8 mouse cellular contexts compared by ENCODE assay signal in the genomic region with DNA sequence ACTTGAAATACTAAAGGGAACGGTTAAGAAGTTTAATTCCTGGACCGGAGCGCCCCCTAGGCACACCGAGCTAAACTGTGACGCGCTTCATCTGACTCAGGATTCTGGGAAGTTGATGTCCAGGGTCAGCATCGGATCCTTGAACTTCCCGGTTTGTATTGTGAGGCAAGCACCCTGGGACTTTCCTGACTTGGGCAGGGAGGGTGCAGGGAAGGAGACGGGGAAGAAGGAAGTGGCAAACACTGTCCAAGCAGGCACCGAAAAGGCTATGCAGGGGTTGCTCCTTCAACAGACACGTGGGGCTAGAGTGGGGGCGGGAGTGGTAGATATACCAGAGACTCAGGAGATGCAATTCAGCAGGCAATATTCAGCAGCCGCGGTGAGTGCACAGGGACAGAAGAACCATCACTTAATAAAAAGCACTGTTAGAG.
DNase-seq lines count a peak whose midpoint lies in the region; ATAC-seq and TF ChIP-seq lines count a peak whose summit lies in the region.

No protein-coding gene starts in this region.

- no peak overlapping the region for H3K27ac ChIP-seq in CH12.LX (ENCODE audit: insufficient read depth, low read depth)
- no peak overlapping the region for H3K27ac ChIP-seq in forebrain, embryonic 12.5 days
- H3K27ac ChIP-seq in heart, embryonic 16.5 days (ENCODE audit: low read length) = no peak overlapping the region
- peak overlapping the region; percentile 94 for H3K27ac ChIP-seq in liver, embryonic 14.5 days
- no peak overlapping the region for H3K27ac ChIP-seq in thymus, adult 2 months (ENCODE audit: control insufficient read depth, insufficient read depth, low read length)

- in situ Hi-C loops in CH12.LX (cut with MboI; ENCODE audit: low pct_ligation_motif_present, low pct_unique_long_range_greater_than_20kb, low sequenced_read_pairs) = loop anchor here (10.0 kb wide), 2 partner anchors 92 to 138 kb away; a partner anchor contains a TSS

- no peaks in the 10 kb centered on the region for H3K79me2 ChIP-seq in CH12.LX (replicated peaks; ENCODE audit: control insufficient read depth, extremely low read depth, insufficient read depth, poor library complexity, severe bottlenecking)

- no peaks in the 10 kb centered on the region for H3K27me3 ChIP-seq in CH12.LX (replicated peaks)
- H3K27me3 ChIP-seq in forebrain, embryonic 12.5 days = no peaks in the 10 kb centered on the region
- H3K27me3 ChIP-seq in heart, embryonic 16.5 days (ENCODE audit: control insufficient read depth, insufficient read depth, low read length) = no peaks in the 10 kb centered on the region
- no peaks in the 10 kb centered on the region for H3K27me3 ChIP-seq in liver, embryonic 14.5 days (ENCODE audit: control insufficient read depth, insufficient read depth, low read length)
- H3K27me3 ChIP-seq in thymus, adult 2 months (ENCODE audit: control insufficient read depth, insufficient read depth, low read length) = no peaks in the 10 kb centered on the region

- dilution Hi-C loops in CH12.LX (cut with MboI; ENCODE audit: extremely low pct_ligation_motif_present, extremely low pct_unique_long_range_greater_than_20kb, low sequenced_read_pairs) = no loop called here

- no peaks in the 10 kb centered on the region for H3K4me1 ChIP-seq in CH12.LX (ENCODE audit: control insufficient read depth in 1 of 2, insufficient read depth in 2 of 2)
- H3K4me1 ChIP-seq in forebrain, embryonic 12.5 days = peaks cover 3% of the 10 kb centered on the region; the same call in 1 of the 2 replicates
- H3K4me1 ChIP-seq in heart, embryonic 16.5 days (ENCODE audit: control insufficient read depth, insufficient read depth, low read length) = peaks cover 10% of the 10 kb centered on the region
- H3K4me1 ChIP-seq in liver, embryonic 14.5 days (replicated peaks; ENCODE audit: control insufficient read depth in 2 of 2, insufficient read depth in 2 of 2, low read length in 1 of 2) = peaks cover 41 to 52% of the 10 kb centered on the region in 2 experiments
- peaks cover 8% of the 10 kb centered on the region for H3K4me1 ChIP-seq in thymus, adult 2 months (replicated peaks; ENCODE audit: control insufficient read depth, insufficient read depth, low read length)

- peak; percentile 54 for TF ChIP-seq RAD21 in CH12.LX (IDR thresholded peaks at IDR 0.05; ENCODE audit: low read depth, low read length)

- H3K4me3 ChIP-seq in CH12.LX (replicated peaks in 1 of 3; ENCODE audit: low read depth in 2 of 3, low read length in 2 of 3, poor library complexity in 1 of 3) = no peak overlapping the region
- H3K4me3 ChIP-seq in forebrain, embryonic 12.5 days (replicated peaks) = no peak overlapping the region
- peak overlapping the region; percentile 37 for H3K4me3 ChIP-seq in heart, embryonic 16.5 days (ENCODE audit: low read length)
- H3K4me3 ChIP-seq in liver, embryonic 14.5 days (ENCODE audit: insufficient read depth in 1 of 2, low read depth in 2 of 2, low read length in 2 of 2) = peak overlapping the region; percentile 20 to 49; a peak in 2 of 4 replicates
- no peak overlapping the region for H3K4me3 ChIP-seq in thymus, adult 2 months (ENCODE audit: control insufficient read depth, insufficient read depth, low read length)

- H3K9me3 ChIP-seq in CH12.LX (replicated peaks; ENCODE audit: low read length) = no peaks in the 10 kb centered on the region
- no peaks in the 10 kb centered on the region; the same call in 1 of the 2 replicates for H3K9me3 ChIP-seq in forebrain, embryonic 12.5 days
- no peaks in the 10 kb centered on the region for H3K9me3 ChIP-seq in heart, embryonic 16.5 days (replicated peaks; ENCODE audit: control insufficient read depth, low read length)
- no peaks in the 10 kb centered on the region for H3K9me3 ChIP-seq in liver, embryonic 14.5 days (ENCODE audit: control insufficient read depth, low read length)

- H3K4me2 ChIP-seq in CH12.LX (ENCODE audit: insufficient read depth, low read depth, poor library complexity, severe bottlenecking) = peak overlapping the region; percentile 72; the same call in 1 of the 2 replicates
- H3K4me2 ChIP-seq in forebrain, embryonic 12.5 days = peak overlapping the region; percentile 30
- peak overlapping the region; percentile 63 for H3K4me2 ChIP-seq in heart, embryonic 16.5 days (ENCODE audit: low read depth, low read length)
- H3K4me2 ChIP-seq in liver, embryonic 14.5 days (ENCODE audit: low read depth) = peak overlapping the region; percentile 64

- 16% methylated on average over 14 of the region's 14 CpGs for WGBS in forebrain, embryonic 12.5 days
- WGBS in heart, embryonic 16.5 days = 14% methylated on average over 14 of the region's 14 CpGs
- WGBS in liver, embryonic 14.5 days (ENCODE audit: insufficient replicate concordance) = 4% methylated on average over 14 of the region's 14 CpGs
- 8% methylated on average over 14 of the region's 14 CpGs for WGBS in thymus, adult 2 months

- peak; percentile 28 for DNase-seq in CH12.LX (ENCODE audit: extremely low read depth)
- peak; percentile 59 for DNase-seq in c-Kit-positive CD71-positive TER-119-negative erythroid progenitor cells, embryonic 14.5 days (ENCODE audit: low read depth)
- peak; percentile 84 to 88 for DNase-seq in kidney, postnatal 4 days
- DNase-seq in liver, embryonic 14.5 days (ENCODE audit: low read depth in 3 of 3, low spot score in 3 of 3) = peak; percentile 66 to 75 (median 70)
- peak; percentile 49 for DNase-seq in ovary, postnatal 10 days (ENCODE audit: low spot score)
- peak; percentile 33 for DNase-seq in thymus, adult 2 months

- peak; percentile 20 to 70; a peak in 2 of 4 replicates for TF ChIP-seq CTCF in CH12.LX (conservative IDR thresholded peaks at IDR 0.05 in 1 of 2, IDR thresholded peaks at IDR 0.05 in 1 of 2; ENCODE audit: low read depth in 2 of 2, low read length in 2 of 2)
- TF ChIP-seq CTCF in liver, embryonic 14.5 days (IDR thresholded peaks at IDR 0.05; ENCODE audit: low read depth) = peak; percentile 90
- no peak for TF ChIP-seq CTCF in thymus, adult 2 months (IDR thresholded peaks at IDR 0.05; ENCODE audit: borderline replicate concordance, control insufficient read depth, extremely low read depth, insufficient read depth, low read length, poor library complexity)

- no peak for TF ChIP-seq POLR2A in CH12.LX (IDR thresholded peaks at IDR 0.05; ENCODE audit: low read depth, low read length)
- no peak for TF ChIP-seq POLR2A in thymus, adult 2 months (IDR thresholded peaks at IDR 0.05; ENCODE audit: control insufficient read depth, extremely low read depth, insufficient read depth, low read length, poor library complexity)

- no peaks in the 10 kb centered on the region for H3K36me3 ChIP-seq in CH12.LX (replicated peaks in 1 of 2; ENCODE audit: control insufficient read depth in 1 of 2, insufficient read depth in 1 of 2, low read length in 1 of 2)
- no peaks in the 10 kb centered on the region for H3K36me3 ChIP-seq in forebrain, embryonic 12.5 days (replicated peaks)
- H3K36me3 ChIP-seq in heart, embryonic 16.5 days (ENCODE audit: control insufficient read depth, insufficient read depth) = no peaks in the 10 kb centered on the region
- no peaks in the 10 kb centered on the region for H3K36me3 ChIP-seq in liver, embryonic 14.5 days (replicated peaks; ENCODE audit: control insufficient read depth, insufficient read depth, low read depth)
- H3K36me3 ChIP-seq in thymus, adult 2 months (ENCODE audit: control insufficient read depth, insufficient read depth, low read length) = no peaks in the 10 kb centered on the region

- ATAC-seq in forebrain, embryonic 12.5 days (ENCODE audit: low FRiP score) = no peak
- ATAC-seq in heart, embryonic 16.5 days (replicated peaks; ENCODE audit: extremely low read depth, insufficient read depth, low FRiP score) = peak; percentile 35; the same call in 1 of the 2 replicates
- ATAC-seq in liver, embryonic 14.5 days (ENCODE audit: insufficient read depth) = no peak; the same call in 1 of the 2 replicates

- H3K9ac ChIP-seq in CH12.LX (ENCODE audit: insufficient read depth, low read depth) = no peak overlapping the region
- no peak overlapping the region for H3K9ac ChIP-seq in forebrain, embryonic 12.5 days
- H3K9ac ChIP-seq in heart, embryonic 16.5 days (ENCODE audit: low read length) = no peak overlapping the region
- H3K9ac ChIP-seq in liver, embryonic 14.5 days (replicated peaks) = peak overlapping the region; percentile 61

- TF ChIP-seq EP300 in CH12.LX (IDR thresholded peaks at IDR 0.05; ENCODE audit: low read length) = no peak
- TF ChIP-seq EP300 in liver, embryonic 14.5 days (IDR thresholded peaks at IDR 0.05; ENCODE audit: low read depth) = 0 out of 2 replicates have a peak, but pooled peaks have one; percentile 36

TF ChIP-seq in CH12.LX, 34 proteins besides CTCF, POLR2A, EP300 and RAD21:
- TF ChIP-seq SMC3 (IDR thresholded peaks at IDR 0.05; ENCODE audit: low read depth, low read length) (peak; percentile 48), KAT2A (IDR thresholded peaks at IDR 0.05; ENCODE audit: insufficient replicate concordance, low read length) (no peak)

Comparison
In these comparisons a context has a peak if more than half of its experiments do, and no peak if none do; other contexts are left out.
1. DNase-seq: peak in every context shown above with its lines; median percentile 86 in kidney, postnatal 4 days; 70 in liver, embryonic 14.5 days; 59 in c-Kit-positive CD71-positive TER-119-negative erythroid progenitor cells, embryonic 14.5 days; 49 in ovary, postnatal 10 days; 33 in thymus, adult 2 months; 28 in CH12.LX.
2. H3K4me3 ChIP-seq: peak in heart, embryonic 16.5 days (single experiment) and liver, embryonic 14.5 days (2 of 2); none in CH12.LX (0 of 3), forebrain, embryonic 12.5 days (single experiment) and thymus, adult 2 months (single experiment).
3. Peak in every context shown above with its lines, with median percentiles within 50 percentile points of each other: H3K4me2 ChIP-seq.